Mouse (Mus musculus) monocyte, adult 5-6 weeks (primary cell): ENCODE measurements around the gene Rad1. TPM values are rescaled to one million over a fixed set of nuclear protein-coding genes. Genes with fewer than 3 reads are reported as not detected.
"Not testable (repeated sequence)": the region's sequence is repeated elsewhere in the genome, so short reads cannot be mapped to it uniquely, and the experiment has no call there.

Experiments
- ATAC-seq: fragments of 153-309, 156-312 bp; replicated peaks from 2 replicates; pipeline ENCODE4 v1.8.0; 2017; ENCODE audit warnings: mild to moderate bottlenecking; ENCODE audit not compliant: low TSS enrichment, insufficient number of reproducible peaks, severe bottlenecking, poor library complexity, low FRiP score
- total RNA-seq: library from RNA; stranded (forward); fragments of 200-1000, 200-491, 200-594 nt; gene quantifications from 3 replicates; pipeline ENCODE4 v1.2.3, GENCODE M21; 2017

Rad1 gene
- total RNA-seq, 1 experiment from 2014 or later = 7.0 TPM

DNA sequence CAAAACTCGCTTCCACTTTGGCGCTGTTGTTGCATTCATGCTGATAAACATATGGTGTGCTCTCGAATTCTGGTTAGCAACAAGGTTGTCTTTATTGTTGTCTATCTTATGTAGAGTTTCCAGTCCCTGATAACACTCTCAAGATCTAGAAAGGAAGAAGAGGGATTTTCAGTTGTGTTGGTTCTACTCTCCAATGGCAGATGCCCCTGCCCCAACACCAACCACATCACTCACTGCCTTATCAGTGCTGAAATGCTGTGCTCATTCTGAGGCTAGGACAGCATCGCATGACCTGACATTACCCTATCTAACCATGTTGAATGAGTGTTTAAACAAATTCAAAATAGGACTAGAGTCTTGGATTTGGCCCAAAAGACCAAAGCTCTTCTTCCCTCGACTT lies 14.2 kb downstream of the Rad1 start:
- no peak for ATAC-seq

DNA sequence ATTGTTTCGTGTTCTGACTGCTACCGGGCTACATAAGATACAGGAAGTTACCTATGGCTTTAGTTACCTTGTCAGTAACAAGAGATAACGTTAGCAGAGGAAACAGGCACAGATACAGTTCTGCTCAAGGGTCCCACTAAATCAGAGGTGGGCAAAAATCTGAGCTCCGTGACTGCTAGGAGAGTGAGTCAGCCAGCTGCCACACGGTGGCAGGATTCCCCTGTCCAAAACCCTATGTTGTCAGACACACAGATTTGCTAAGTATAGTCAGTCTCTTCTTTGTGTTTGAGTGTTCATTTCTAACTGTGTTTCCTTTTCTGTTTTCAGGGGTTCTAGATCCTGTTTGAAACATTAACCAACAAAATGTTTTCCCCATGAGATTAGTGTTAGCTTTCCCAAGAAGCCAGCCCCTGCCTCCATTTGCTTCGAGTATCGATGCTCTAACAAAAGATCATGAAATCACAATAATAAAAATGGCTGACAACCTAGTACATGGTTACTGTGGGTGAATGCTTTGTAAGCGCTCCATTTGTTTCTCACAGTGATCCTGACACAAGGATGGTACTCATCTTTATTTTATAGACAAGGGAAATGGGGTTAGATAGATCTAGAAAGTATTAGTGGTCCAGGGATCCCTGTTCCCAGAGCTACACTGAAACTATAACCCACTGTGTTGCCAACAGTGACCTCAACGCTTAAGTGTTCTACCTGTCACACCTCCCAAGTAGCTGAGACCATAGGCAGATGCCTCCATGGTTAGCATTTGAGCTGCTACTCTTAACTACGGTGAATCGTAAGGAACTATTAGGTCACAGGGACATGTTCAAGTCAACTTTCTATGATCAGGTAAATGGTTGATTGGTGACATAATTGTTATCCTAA lies 15.3 kb downstream of the Rad1 start:
- no peak for ATAC-seq

DNA sequence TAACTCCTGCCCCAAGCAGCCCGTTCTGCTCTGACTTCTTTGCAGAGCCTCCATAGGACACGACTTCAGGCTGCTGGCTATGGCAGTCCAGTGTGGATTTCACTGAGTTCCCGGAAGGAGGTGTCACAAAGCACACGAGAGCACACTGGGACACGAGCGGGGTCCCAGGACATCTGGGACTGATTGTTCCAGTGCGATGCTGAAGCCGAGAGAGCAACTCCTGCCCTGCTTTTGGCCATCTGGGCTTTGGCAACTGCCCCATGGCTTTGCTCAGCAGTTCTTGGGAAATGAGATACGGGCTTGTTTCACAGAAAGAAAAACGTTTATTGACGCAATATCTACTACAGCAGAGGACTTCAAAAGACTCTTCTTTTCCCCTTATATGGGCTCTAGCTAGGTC lies 20.3 kb downstream of the Rad1 start:
- ATAC-seq = no peak

DNA sequence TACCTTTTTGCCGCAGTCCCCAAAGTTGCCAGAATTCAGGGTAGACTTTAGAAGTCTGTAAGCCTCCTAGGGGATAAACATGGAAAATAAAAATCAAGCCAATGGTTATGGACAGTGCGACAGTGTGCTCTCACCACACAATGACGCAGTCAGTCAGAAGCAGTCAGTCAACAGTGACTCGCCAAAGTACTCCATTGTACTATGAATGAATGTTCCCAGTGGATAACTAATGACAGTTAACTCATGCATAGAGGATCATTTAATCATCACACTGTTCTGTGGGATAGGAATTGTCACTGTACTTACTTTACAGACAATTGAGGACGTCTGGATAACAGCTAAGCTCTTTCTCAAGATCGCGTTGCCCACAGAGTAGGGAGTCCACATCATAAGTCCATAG lies 29.3 kb downstream of the Rad1 start:
- ATAC-seq = no peak

DNA sequence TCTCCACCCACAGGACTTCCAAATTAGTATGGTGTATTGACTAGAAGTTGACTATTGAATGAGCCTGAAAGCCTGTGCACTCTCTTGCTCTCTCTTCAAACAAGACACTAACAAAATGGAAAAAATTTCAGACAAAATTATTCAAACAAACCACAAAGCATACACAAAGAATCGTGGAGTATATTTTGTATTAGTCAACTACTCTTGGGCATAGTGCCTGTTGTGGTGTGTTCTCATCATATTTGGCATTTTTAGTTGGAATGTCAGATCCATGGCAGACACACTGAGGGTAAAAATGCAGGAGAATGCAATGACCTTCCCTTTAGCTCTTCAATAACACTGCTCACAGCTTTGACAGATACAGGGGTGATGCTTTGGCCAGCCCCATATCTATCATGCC lies 40.1 kb downstream of the Rad1 start:
- ATAC-seq = no peak

DNA sequence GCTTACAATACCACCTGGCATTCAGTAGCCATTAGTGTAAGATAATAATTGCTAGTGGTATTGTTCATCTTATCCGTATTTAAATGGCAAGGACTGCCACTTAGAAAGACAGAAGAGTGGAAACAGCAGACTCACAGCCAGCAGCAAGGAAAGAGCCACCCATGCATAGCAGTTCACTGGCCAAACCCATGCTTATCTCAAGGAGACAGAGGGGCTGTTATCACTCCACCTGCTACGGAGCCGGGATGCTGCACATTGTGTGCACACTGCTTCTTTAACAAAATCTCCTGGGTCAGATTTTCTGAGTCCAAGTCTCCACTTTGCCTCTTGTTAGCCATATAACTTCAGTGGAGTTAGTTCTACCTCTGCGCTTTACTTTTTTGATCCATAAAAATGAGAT lies 45.5 kb downstream of the Rad1 start:
- ATAC-seq = no peak

DNA sequence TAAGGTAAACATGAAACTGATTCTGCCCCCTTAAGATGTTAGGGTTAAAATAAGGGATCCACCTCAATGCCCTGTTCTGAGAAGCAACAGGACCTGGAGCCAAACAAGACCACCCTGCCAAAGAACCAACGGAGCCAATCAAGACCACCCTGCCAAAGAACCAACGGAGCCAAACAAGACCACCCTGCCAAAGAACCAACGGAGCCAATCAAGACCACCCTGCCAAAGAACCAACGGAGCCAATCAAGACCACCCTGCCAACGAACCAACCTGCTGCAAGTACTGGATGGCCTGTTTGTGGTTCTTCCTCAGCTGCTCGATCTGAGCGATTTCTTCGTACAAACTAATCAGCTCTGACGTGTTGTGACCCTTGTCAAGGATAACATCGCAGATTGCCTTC lies 47.5 kb downstream of the Rad1 start:
- ATAC-seq = not testable (repeated sequence)

DNA sequence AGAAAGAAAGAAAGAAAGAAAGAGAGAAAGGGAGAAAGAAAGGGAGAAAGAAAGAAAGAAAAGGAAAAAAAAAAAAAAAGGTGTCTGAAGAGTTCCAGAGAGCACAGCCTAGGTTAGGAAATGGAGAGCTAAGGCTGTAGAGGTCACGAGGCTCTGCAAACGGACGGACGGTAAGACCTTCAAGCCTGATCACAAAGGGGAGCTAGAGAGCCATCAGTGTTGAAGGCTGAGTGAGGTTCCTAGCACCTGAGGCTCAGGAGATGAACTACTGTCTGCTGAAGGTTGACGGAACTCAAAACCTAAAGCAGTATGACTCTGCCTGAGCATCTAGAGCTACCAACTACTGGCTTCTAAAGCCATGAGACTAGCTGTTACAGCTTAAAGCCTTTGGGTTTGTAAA lies 48.8 kb downstream of the Rad1 start:
- ATAC-seq = no peak

DNA sequence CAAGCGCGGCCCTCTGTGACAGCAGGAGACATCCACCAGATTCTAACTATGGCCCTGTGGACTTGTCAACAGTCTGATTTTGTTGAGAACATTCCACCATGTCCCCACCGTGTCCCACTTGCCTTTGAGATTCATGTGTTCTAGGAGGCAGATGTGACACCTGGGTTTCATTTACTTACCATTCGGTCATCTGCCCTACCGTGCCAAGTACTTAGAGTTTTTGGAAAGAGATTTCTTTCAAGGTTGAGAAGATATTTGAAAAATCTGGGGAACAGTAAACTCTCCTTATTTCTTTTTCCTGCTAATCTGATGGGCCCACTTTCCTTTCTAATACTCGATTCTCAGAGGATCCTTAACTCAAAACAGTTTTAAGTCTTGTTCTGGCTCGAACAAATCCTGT lies 50.2 kb downstream of the Rad1 start:
- no peak for ATAC-seq

DNA sequence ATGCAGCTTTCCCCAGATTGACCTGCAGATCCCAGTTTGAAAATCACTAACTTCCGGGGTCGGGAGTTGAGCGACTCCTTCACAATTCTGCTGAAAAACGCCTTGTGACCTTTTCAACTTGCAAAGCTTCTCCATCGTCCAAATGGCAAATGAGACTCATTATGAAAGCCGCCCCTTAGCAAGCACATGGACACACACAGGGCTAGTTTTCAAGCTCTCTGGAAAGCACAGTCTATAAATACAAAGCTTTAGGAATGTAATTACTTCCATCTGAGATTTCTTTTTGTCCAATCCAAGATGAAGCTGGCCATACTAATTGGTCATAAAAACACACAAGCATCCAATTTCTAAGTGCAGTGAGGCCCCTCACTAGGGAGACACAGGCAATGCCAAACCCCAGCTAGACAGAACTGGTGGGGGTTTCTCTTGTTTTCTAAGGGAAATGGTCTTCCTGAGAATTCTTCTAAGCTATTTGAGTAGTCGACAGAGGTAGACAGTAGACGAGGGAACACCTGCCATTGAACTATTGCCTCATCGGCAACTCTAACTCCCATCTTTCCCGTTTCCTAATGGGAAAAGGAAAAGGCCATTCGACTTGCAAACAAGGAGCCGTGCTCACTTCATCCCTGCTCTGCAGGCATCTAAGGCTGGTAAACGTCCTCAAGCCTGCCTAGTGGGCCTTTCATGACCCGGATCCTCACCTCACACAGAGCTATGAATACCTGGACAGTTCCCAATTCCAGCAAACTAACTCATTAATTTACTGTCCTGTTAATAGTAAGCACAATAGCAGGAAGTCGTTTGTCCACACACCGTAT lies 54.7 kb downstream of the Rad1 start:
- no peak for ATAC-seq

Other genes with a start within 250 kb of the Rad1 start
- not detected in 3 replicates for gene Gm21973, start 160.6 kb upstream of the Rad1 start, total RNA-seq
- gene Agxt2, start 127.5 kb upstream of the Rad1 start, total RNA-seq = not detected in 3 replicates
- 62.2 to 64.0 TPM (median 62.3 TPM) in 3 replicates for gene Dnajc21, start 15.5 kb upstream of the Rad1 start, total RNA-seq
- 15.8 to 23.5 TPM (median 20.3 TPM) in 3 replicates for gene Brix1, start 71 bp upstream of the Rad1 start, total RNA-seq
- gene Ttc23l, start 72.7 kb downstream of the Rad1 start, total RNA-seq = 0.38 TPM in 1 of 3 replicates, not detected in the others
- 1.7 to 2.2 TPM (median 2.0 TPM) in 3 replicates for gene Rai14, start 228.6 kb downstream of the Rad1 start, total RNA-seq